Mouse (Mus musculus): ENCODE measurements around the gene Vwce.
A peak's percentile ranks its signal among the peaks of the same experiment; 100 is the strongest.

The Vwce gene

GRCm38 (mm10) chr19:10691121-10691520 lies 57.1 kb downstream of the Vwce start:
- DNase-seq (ENCODE audit: low spot score), result no peak

- no peak for DNase-seq (ENCODE audit: low spot score)
Observed at GRCm38 (mm10) chr19:10691660-10692059, 57.6 kb downstream of the Vwce start.

- no peak for DNase-seq (ENCODE audit: low spot score)
Observed at GRCm38 (mm10) chr19:10692361-10692760, 58.3 kb downstream of the Vwce start.

- DNase-seq (ENCODE audit: low spot score), result no peak
Observed at GRCm38 (mm10) chr19:10693926-10694682, 60.1 kb downstream of the Vwce start.

GRCm38 (mm10) chr19:10695801-10696200 lies 61.8 kb downstream of the Vwce start:
- DNase-seq (ENCODE audit: low spot score), result no peak

- DNase-seq (ENCODE audit: low spot score), result no peak
Observed at GRCm38 (mm10) chr19:10698131-10698991, 64.3 kb downstream of the Vwce start.

- DNase-seq (ENCODE audit: low spot score), result no peak
Observed at GRCm38 (mm10) chr19:10699851-10700250, 65.8 kb downstream of the Vwce start.

GRCm38 (mm10) chr19:10701013-10701726 lies 67.2 kb downstream of the Vwce start:
- no peak for DNase-seq (ENCODE audit: low spot score)

- DNase-seq (ENCODE audit: low spot score), result no peak
Observed at GRCm38 (mm10) chr19:10702125-10702524, 68.1 kb downstream of the Vwce start.

- DNase-seq (ENCODE audit: low spot score), result no peak
Observed at GRCm38 (mm10) chr19:10703470-10703869, 69.5 kb downstream of the Vwce start.

GRCm38 (mm10) chr19:10707087-10707875 lies 73.3 kb downstream of the Vwce start:
- DNase-seq (ENCODE audit: low spot score), result no peak

GRCm38 (mm10) chr19:10707881-10708280 lies 73.9 kb downstream of the Vwce start:
- no peak for DNase-seq (ENCODE audit: low spot score)

GRCm38 (mm10) chr19:10708900-10709299 lies 74.9 kb downstream of the Vwce start:
- DNase-seq (ENCODE audit: low spot score), result no peak

GRCm38 (mm10) chr19:10709360-10710087 lies 75.5 kb downstream of the Vwce start:
- peak; percentile 76 for DNase-seq (ENCODE audit: low spot score)

GRCm38 (mm10) chr19:10710088-10710511 lies 76.1 kb downstream of the Vwce start:
- no peak for DNase-seq (ENCODE audit: low spot score)

GRCm38 (mm10) chr19:10710751-10711150 lies 76.7 kb downstream of the Vwce start:
- DNase-seq (ENCODE audit: low spot score), result no peak

- DNase-seq (ENCODE audit: low spot score), result no peak
Observed at GRCm38 (mm10) chr19:10712194-10712593, 78.2 kb downstream of the Vwce start.

GRCm38 (mm10) chr19:10712646-10713045 lies 78.6 kb downstream of the Vwce start:
- no peak for DNase-seq (ENCODE audit: low spot score)

- DNase-seq (ENCODE audit: low spot score), result no peak
Observed at GRCm38 (mm10) chr19:10713551-10713950, 79.5 kb downstream of the Vwce start.

- no peak for DNase-seq (ENCODE audit: low spot score)
Observed at GRCm38 (mm10) chr19:10714168-10714567, 80.2 kb downstream of the Vwce start.
